Mouse (Mus musculus) embryonic fibroblast, embryonic 13.5 days (primary cell): ENCODE data around the gene Pde4c. TPM values are rescaled to one million over a fixed set of nuclear protein-coding genes. Genes with fewer than 3 reads are reported as not detected.
A peak's percentile ranks its signal among the peaks of the same experiment; 100 is the strongest.

ENCODE experiments used
- H3K27ac ChIP-seq: 2 replicates; pipeline ENCODE4 v1.5.1; 2012; ENCODE audit warnings: low read length, control low read depth, inconsistent platforms; ENCODE audit not compliant: insufficient read depth
- H3K4me1 ChIP-seq: 2 replicates; pipeline ENCODE4 v1.6.1; 2011; ENCODE audit warnings: low read length; ENCODE audit not compliant: control insufficient read depth, insufficient read depth
- H3K4me3 ChIP-seq: 2 replicates; pipeline ENCODE4 v1.5.1; 2011; ENCODE audit warnings: mild to moderate bottlenecking, control low read depth, low read length; ENCODE audit not compliant: insufficient read depth
- CTCF ChIP-seq: IDR thresholded peaks from 2 replicates; pipeline ENCODE4 v1.5.1; 2011; ENCODE audit warnings: mild to moderate bottlenecking, control low read depth, low read length, moderate library complexity, borderline replicate concordance; ENCODE audit not compliant: insufficient read depth
- POLR2A ChIP-seq: IDR thresholded peaks from 2 replicates; pipeline ENCODE4 v1.6.1; 2011; ENCODE audit warnings: low read depth, mild to moderate bottlenecking, control low read depth, low read length, moderate library complexity
- polyA plus RNA-seq: library from polyadenylated mRNA; stranded (reverse); fragments of >200 nt; gene quantifications from 2 replicates; pipeline ENCODE4 v1.2.4, GENCODE M21; 2011; ENCODE audit warnings: low read depth; ENCODE audit not compliant: missing spikeins, insufficient read length

The Pde4c gene
- polyA plus RNA-seq, 1 experiment, result not detected

DNA sequence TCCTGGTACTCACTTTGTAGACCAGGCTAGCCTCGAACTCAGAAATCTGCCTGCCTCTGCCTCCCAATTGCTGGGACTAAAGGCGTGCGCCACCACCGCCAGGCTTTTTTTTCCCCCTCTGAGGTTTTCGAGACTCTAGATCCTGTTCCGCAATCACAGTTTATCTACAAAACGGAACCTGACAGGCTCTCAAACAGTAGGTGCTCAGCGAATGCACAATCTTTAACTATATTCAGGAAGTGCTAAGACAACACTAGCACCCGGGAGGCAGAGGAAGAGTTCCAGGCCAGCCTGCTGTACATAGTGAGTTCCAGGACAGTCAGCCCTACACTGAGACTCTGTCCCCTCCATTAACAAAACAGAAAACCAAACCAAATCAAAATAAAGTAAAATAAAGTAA, 41.8 kb downstream of the Pde4c start:
- Histone ChIP-seq H3K4me1 (peaks cover 2% of the 10 kb centered on the region; the same call in 1 of the 2 replicates), H3K4me3 (peak overlapping the region; percentile 53), H3K27ac (peak overlapping the region; percentile 29; the same call in 1 of the 2 replicates)
- no peak for TF ChIP-seq POLR2A
- TF ChIP-seq CTCF, result no peak

DNA sequence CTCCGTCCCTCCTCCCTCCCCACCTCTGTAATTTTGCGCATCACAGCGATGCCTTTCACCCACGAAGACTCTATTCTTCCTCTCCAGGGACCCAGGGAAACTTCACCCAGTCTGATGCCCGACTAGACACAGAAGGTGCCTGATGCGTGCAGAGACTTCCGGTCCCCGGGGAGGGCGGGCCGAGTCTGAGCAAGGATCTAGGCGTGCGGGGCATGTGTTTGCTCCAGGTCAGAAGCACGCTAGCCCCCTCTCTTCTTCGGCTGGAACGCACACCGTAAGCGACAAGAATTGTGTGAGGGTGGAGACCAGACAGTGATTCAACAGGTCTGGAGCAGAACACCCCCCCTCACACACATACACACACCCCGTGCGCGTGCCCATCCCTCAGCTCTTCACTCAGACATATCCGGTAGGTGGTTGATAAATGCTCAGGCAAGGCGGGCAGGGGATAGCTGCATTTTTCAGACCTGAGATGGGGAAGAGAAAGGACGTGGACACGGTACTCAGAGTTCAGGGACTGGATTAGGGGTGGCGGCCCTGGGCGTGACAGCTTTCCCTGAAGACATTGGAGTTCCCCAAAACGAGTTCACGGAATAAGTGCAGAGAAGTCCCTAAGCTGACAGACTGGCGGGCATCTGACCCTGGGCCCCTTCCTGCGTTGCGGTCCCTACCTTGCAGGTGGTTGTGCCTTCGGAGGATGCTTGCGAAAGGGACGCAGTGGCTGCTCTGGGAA, 42.5 kb downstream of the Pde4c start:
- H3K4me3 ChIP-seq, result peak overlapping the region; percentile 53
- TF ChIP-seq CTCF (no peak), POLR2A (peak; percentile 58)
- H3K4me1 ChIP-seq, result peaks cover 2% of the 10 kb centered on the region; the same call in 1 of the 2 replicates
- peak overlapping the region; percentile 29 for H3K27ac ChIP-seq

DNA sequence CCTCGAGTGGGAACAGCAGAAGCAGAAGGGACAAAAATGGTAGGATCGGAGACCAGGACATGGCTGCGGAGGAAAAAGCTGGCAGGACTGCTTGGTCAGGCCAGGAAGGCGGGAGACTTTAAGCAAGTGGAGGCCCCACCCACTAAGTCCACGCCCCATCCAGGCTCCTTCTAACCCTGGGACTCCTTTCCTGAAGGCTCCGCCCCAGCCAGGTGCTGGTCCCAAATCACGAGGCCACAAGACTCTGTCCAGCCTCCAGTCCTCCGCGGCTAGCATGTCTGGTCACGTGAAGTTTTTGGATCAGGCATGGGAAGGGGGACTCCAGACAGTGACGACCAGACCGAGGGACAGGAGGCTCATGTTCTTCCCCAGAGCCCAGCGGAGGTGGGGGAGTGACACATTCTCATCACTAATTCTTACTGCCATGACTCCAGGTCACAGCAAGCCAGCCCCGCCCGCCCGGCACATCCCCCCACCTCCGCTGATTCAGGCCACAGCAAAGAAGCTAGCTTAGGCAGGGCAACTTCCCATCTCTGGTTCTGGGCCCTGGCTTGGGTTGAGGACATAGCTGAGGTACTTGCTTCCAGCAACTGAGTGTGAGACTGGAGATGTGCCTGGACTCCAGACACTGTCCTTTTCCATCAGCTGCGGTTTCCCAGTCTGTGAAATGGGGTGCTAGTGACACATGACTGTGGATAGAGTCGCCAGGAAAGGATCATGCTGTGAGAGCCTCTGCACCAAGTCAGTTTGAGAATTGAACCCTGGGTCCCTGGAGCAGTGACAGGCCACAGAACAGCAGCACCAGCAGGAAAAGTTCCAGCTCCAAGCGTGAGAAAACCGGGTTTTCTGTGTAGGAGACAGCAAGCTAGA, 43.3 kb downstream of the Pde4c start:
- H3K4me1 ChIP-seq, result peaks cover 2% of the 10 kb centered on the region; the same call in 1 of the 2 replicates
- H3K27ac ChIP-seq, result peak overlapping the region; percentile 29
- TF ChIP-seq CTCF, result no peak
- peak; percentile 96 for TF ChIP-seq POLR2A
- H3K4me3 ChIP-seq, result peak overlapping the region; percentile 53

DNA sequence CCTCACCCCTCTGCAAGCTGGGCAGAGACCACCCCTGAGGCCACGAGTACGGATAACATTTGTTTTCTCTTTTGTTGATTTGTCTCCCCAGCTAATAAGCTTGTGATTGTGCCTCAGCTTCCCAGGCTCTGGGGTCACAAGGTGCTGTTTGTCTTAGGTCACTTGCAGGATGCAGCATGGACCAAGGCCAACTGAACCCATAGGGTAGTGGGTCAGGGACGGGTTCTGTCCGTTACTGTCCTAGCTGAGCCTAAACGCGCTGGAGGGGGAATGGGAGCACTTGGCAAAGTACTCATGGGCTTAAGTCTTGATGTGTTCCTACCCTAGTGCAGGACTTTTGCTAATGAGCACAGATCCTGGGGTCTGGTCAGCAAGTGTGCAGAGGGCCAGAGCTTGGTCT, 44.0 kb downstream of the Pde4c start:
- Histone ChIP-seq H3K4me3 (no peak overlapping the region), H3K27ac (no peak overlapping the region), H3K4me1 (peaks cover 2% of the 10 kb centered on the region; the same call in 1 of the 2 replicates)
- TF ChIP-seq POLR2A, result no peak
- TF ChIP-seq CTCF, result no peak

DNA sequence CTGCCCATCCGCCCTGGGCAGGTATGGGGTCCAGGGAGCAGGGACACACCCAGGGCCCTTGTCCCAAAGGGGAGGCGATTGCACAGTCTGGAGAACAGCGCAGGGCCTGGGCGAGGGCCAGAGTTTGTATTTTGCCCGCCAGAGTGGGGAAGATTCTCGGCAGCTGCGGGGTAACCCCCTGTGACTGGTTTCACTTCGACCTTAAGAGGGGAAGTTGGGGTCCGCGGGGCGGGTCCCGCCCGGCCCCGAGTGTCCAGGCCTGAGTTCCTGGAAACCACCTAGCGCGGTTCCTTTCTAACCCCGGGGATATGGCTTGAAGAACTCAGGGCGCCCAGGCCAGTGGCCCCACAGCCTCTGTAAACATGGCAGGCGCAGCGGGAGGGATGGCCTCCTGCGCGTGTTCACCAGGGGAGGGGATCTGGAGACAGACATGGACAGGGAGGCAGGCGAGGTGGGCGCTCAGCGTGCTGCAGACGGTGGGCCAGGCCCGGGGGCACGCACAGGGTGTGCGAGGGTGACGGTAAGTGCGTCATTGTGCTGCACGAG, 44.8 kb downstream of the Pde4c start:
- peaks cover 5% of the 10 kb centered on the region for H3K4me1 ChIP-seq
- H3K27ac ChIP-seq, result no peak overlapping the region
- H3K4me3 ChIP-seq, result no peak overlapping the region
- TF ChIP-seq CTCF (no peak), POLR2A (no peak)

DNA sequence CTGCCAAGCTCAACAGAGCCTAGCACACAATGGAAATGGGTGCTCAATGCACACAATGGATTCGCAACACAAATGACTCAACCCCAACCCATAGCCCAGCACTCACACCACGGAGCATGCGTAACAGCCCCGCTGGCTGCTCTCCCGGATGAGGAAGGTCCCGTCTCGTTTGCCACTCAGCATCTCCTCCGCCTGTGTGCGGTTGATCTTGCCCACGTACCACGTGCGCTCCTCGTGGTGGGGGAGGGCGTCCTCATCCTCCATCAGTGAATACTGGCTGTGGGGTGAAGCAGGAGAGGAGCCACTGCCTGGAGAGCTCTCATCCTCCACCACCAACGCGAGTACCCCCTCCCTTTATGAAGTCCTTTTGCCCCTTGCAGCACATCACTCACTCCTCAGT, 45.4 kb downstream of the Pde4c start:
- H3K4me3 ChIP-seq, result no peak overlapping the region
- peaks cover 6% of the 10 kb centered on the region for H3K4me1 ChIP-seq
- no peak overlapping the region for H3K27ac ChIP-seq
- no peak for TF ChIP-seq POLR2A
- TF ChIP-seq CTCF, result no peak

DNA sequence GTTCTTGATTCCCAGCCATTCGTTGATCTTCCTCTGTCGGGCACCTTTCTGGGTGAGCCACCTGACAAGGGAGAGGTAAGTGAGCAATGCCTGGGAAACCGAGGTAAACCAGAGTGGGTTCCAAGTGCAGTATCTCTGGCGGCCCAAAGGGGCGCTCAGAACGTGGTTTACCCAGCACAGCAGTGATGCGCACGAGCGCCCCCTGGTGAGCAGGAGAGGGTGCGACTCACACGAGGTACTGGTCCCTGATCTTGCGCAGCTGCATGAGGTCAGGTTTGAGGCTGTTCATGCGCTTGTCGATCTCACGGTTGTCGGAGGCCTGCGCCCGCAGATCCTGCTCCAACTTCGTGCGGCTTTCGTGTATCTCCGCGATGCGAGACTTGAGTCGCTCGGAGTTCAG, 45.8 kb downstream of the Pde4c start:
- Histone ChIP-seq H3K4me1 (peaks cover 9% of the 10 kb centered on the region), H3K4me3 (no peak overlapping the region), H3K27ac (no peak overlapping the region)
- TF ChIP-seq POLR2A (no peak), CTCF (peak; percentile 100)

DNA sequence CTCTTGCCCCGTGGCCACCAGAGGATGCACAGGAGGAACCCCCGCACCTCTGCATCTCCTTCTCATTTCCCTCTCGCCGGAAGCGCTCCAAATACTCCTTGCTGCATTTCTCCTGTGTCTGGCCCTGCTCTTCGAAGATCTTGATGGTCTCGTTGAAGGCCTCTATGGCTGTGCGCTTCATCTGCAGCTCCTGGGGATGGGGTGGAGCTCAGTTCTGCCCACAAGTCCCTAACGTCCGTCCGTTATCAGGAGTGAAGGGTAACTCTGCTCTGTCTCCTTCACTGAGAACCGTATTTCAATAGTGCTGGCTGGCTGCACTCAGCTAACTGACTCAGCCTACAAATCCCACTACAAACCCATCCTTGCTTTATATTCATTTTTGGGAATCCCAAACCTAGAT, 46.3 kb downstream of the Pde4c start:
- no peak overlapping the region for H3K27ac ChIP-seq
- TF ChIP-seq POLR2A (no peak), CTCF (no peak)
- H3K4me3 ChIP-seq, result no peak overlapping the region
- H3K4me1 ChIP-seq, result peaks cover 9% of the 10 kb centered on the region

DNA sequence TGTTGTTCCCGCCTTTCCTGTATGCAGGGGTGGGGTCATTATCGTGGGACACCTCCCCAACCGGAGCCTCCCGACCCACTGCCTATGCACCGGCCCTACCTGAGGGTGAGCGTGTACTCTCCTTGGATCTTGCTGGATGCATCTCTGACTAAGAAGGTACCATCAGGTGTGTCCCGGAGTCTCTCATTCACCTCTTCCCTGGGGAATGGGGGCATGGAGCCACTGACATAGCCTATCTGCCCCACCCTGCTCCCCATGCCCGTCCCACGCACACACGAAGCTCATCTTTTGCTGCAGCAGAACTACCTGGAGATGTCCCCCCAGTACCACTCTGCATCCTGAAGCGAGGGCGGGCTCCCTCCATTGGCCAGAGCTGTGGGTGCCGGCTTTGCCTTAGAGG, 47.2 kb downstream of the Pde4c start:
- no peak overlapping the region for H3K4me3 ChIP-seq
- no peak for TF ChIP-seq CTCF
- no peak for TF ChIP-seq POLR2A
- no peak overlapping the region for H3K27ac ChIP-seq
- H3K4me1 ChIP-seq, result peaks cover 13% of the 10 kb centered on the region
